Mouse (Mus musculus) WW6 (cell line): ENCODE data around the gene Cryl1.

ENCODE experiments used
- DNase-seq: peaks from one replicate; pipeline ENCODE4 v3.0.0-alpha.2; 2013; ENCODE audit warnings: low read depth, low spot score

Cryl1 gene

GRCm38 (mm10) chr14:57398065-57398757 is at the start of gene Cryl1:
Gene Cryl1, minus strand, starts transcription at chr14:57398529.
- DNase-seq: peak; percentile 88

- DNase-seq: no peak
Measured at GRCm38 (mm10) chr14:57430451-57430850, 32.1 kb upstream of the Cryl1 start.

GRCm38 (mm10) chr14:57424212-57424561 is 25.9 kb upstream of the Cryl1 start:
- no peak for DNase-seq

- no peak for DNase-seq
Measured at GRCm38 (mm10) chr14:57423432-57424211, 25.3 kb upstream of the Cryl1 start, which contains the start of gene Ift88. Gene Ift88, plus strand, starts transcription at chr14:57424062.

GRCm38 (mm10) chr14:57417187-57417586 is 18.9 kb upstream of the Cryl1 start:
- DNase-seq: no peak

- no peak for DNase-seq
Measured at GRCm38 (mm10) chr14:57412166-57412565, 13.8 kb upstream of the Cryl1 start.

- no peak for DNase-seq
Measured at GRCm38 (mm10) chr14:57409106-57409505, 10.8 kb upstream of the Cryl1 start.

GRCm38 (mm10) chr14:57408100-57408499 is 9.8 kb upstream of the Cryl1 start:
- DNase-seq: no peak

GRCm38 (mm10) chr14:57407039-57407987 is 9.0 kb upstream of the Cryl1 start:
- peak; percentile 53 for DNase-seq

- DNase-seq: no peak
Measured at GRCm38 (mm10) chr14:57402815-57403214, 4.5 kb upstream of the Cryl1 start.

- no peak for DNase-seq
Measured at GRCm38 (mm10) chr14:57398813-57399427, 591 bp upstream of the Cryl1 start.

GRCm38 (mm10) chr14:57397221-57397620 is 1.1 kb downstream of the Cryl1 start:
- DNase-seq: no peak

- no peak for DNase-seq
Measured at GRCm38 (mm10) chr14:57395470-57395869, 2.9 kb downstream of the Cryl1 start.

- DNase-seq: no peak
Measured at GRCm38 (mm10) chr14:57392278-57392677, 6.1 kb downstream of the Cryl1 start.

- no peak for DNase-seq
Measured at GRCm38 (mm10) chr14:57391621-57392020, 6.7 kb downstream of the Cryl1 start.

- no peak for DNase-seq
Measured at GRCm38 (mm10) chr14:57386758-57387561, 11.4 kb downstream of the Cryl1 start.

GRCm38 (mm10) chr14:57385667-57386066 is 12.7 kb downstream of the Cryl1 start:
- DNase-seq: no peak

GRCm38 (mm10) chr14:57377531-57377930 is 20.8 kb downstream of the Cryl1 start:
- no peak for DNase-seq

- no peak for DNase-seq
Measured at GRCm38 (mm10) chr14:57376956-57377355, 21.4 kb downstream of the Cryl1 start.

GRCm38 (mm10) chr14:57376016-57376415 is 22.3 kb downstream of the Cryl1 start:
- DNase-seq: no peak

GRCm38 (mm10) chr14:57375205-57375604 is 23.1 kb downstream of the Cryl1 start:
- DNase-seq: no peak
